Mouse (Mus musculus): ENCODE measurements at regions not wholly inside any gene's neighbourhood (a gene's known extent, or its start where the extent isn't known, plus 50 kb on each side); places are given as distances from the start of the nearest gene placed in this dataset.

- no peak overlapping the region for H3K9ac ChIP-seq (ENCODE audit: low read depth, low read length)
- no peaks in the 10 kb centered on the region for H3K9me3 ChIP-seq (replicated peaks; ENCODE audit: control insufficient read depth, low read length)
- no peaks in the 10 kb centered on the region for H3K27me3 ChIP-seq (ENCODE audit: control insufficient read depth, insufficient read depth, low read length)
- H3K4me1 ChIP-seq (ENCODE audit: control insufficient read depth, insufficient read depth, low read length) = peaks cover 5% of the 10 kb centered on the region; the same call in 1 of the 2 replicates
- no peak overlapping the region for H3K27ac ChIP-seq (ENCODE audit: low read depth, low read length)
- no peak for ATAC-seq (replicated peaks; ENCODE audit: insufficient number of reproducible peaks, low FRiP score, low TSS enrichment)
- no peak overlapping the region for H3K4me2 ChIP-seq
- H3K4me3 ChIP-seq (ENCODE audit: low read depth, low read length) = no peak overlapping the region
- 82% methylated on average over 8 of the region's 8 CpGs for WGBS (ENCODE audit: insufficient replicate concordance)
- H3K36me3 ChIP-seq (ENCODE audit: control insufficient read depth, insufficient read depth, low read length) = no peaks in the 10 kb centered on the region
Observed at GRCm38 (mm10) chr2:71663453-71663852, 82.0 kb upstream of the Itga6 start.

- no peak for ATAC-seq (replicated peaks; ENCODE audit: insufficient number of reproducible peaks, low FRiP score, low TSS enrichment)
- H3K27ac ChIP-seq (ENCODE audit: low read depth, low read length) = no peak overlapping the region
Observed at GRCm38 (mm10) chr2:71666927-71667326, 78.5 kb upstream of the Itga6 start.

GRCm38 (mm10) chr2:71667746-71668145 lies 77.7 kb upstream of the Itga6 start:
- Histone ChIP-seq H3K9me3 (replicated peaks; ENCODE audit: control insufficient read depth, low read length) (no peaks in the 10 kb centered on the region), H3K27ac (ENCODE audit: low read depth, low read length) (no peak overlapping the region)
- WGBS (ENCODE audit: insufficient replicate concordance) = 91% methylated on average over 3 of the region's 3 CpGs

More at GRCm38 (mm10) chr2:71666927-71667326, 78.5 kb upstream of the Itga6 start:
- Histone ChIP-seq H3K9ac (ENCODE audit: low read depth, low read length) (no peak overlapping the region), H3K4me2 (no peak overlapping the region), H3K4me1 (ENCODE audit: control insufficient read depth, insufficient read depth, low read length) (peaks cover 9% of the 10 kb centered on the region; the same call in 1 of the 2 replicates), H3K27me3 (ENCODE audit: control insufficient read depth, insufficient read depth, low read length) (no peaks in the 10 kb centered on the region), H3K36me3 (ENCODE audit: control insufficient read depth, insufficient read depth, low read length) (no peaks in the 10 kb centered on the region), H3K9me3 (replicated peaks; ENCODE audit: control insufficient read depth, low read length) (no peaks in the 10 kb centered on the region), H3K4me3 (ENCODE audit: low read depth, low read length) (no peak overlapping the region)
- 59% methylated on average over 2 of the region's 2 CpGs for WGBS (ENCODE audit: insufficient replicate concordance)

GRCm38 (mm10) chr2:71670228-71670790 lies 75.1 kb upstream of the Itga6 start:
- Histone ChIP-seq H3K4me2 (no peak overlapping the region), H3K27ac (ENCODE audit: low read depth, low read length) (peak overlapping the region; percentile 58)
- no peak for ATAC-seq (replicated peaks; ENCODE audit: insufficient number of reproducible peaks, low FRiP score, low TSS enrichment)

More at GRCm38 (mm10) chr2:71667746-71668145, 77.7 kb upstream of the Itga6 start:
- no peak for ATAC-seq (replicated peaks; ENCODE audit: insufficient number of reproducible peaks, low FRiP score, low TSS enrichment)
- no peak overlapping the region for H3K4me2 ChIP-seq
- no peak overlapping the region for H3K4me3 ChIP-seq (ENCODE audit: low read depth, low read length)
- no peaks in the 10 kb centered on the region for H3K36me3 ChIP-seq (ENCODE audit: control insufficient read depth, insufficient read depth, low read length)
- peaks cover 9% of the 10 kb centered on the region; the same call in 1 of the 2 replicates for H3K4me1 ChIP-seq (ENCODE audit: control insufficient read depth, insufficient read depth, low read length)
- H3K27me3 ChIP-seq (ENCODE audit: control insufficient read depth, insufficient read depth, low read length) = no peaks in the 10 kb centered on the region
- no peak overlapping the region for H3K9ac ChIP-seq (ENCODE audit: low read depth, low read length)

GRCm38 (mm10) chr2:71670882-71671281 lies 74.5 kb upstream of the Itga6 start:
- H3K4me2 ChIP-seq = no peak overlapping the region
- H3K36me3 ChIP-seq (ENCODE audit: control insufficient read depth, insufficient read depth, low read length) = no peaks in the 10 kb centered on the region
- H3K9me3 ChIP-seq (replicated peaks; ENCODE audit: control insufficient read depth, low read length) = no peaks in the 10 kb centered on the region
- ATAC-seq (replicated peaks; ENCODE audit: insufficient number of reproducible peaks, low FRiP score, low TSS enrichment) = no peak
- H3K27me3 ChIP-seq (ENCODE audit: control insufficient read depth, insufficient read depth, low read length) = no peaks in the 10 kb centered on the region
- H3K4me1 ChIP-seq (ENCODE audit: control insufficient read depth, insufficient read depth, low read length) = peaks cover 9% of the 10 kb centered on the region; the same call in 1 of the 2 replicates
- no peak overlapping the region for H3K9ac ChIP-seq (ENCODE audit: low read depth, low read length)
- 51% methylated on average over 4 of the region's 4 CpGs for WGBS (ENCODE audit: insufficient replicate concordance)
- H3K27ac ChIP-seq (ENCODE audit: low read depth, low read length) = peak overlapping the region; percentile 58; the same call in 1 of the 2 replicates
- no peak overlapping the region for H3K4me3 ChIP-seq (ENCODE audit: low read depth, low read length)

More at GRCm38 (mm10) chr2:71670228-71670790, 75.1 kb upstream of the Itga6 start:
- no peak overlapping the region for H3K9ac ChIP-seq (ENCODE audit: low read depth, low read length)
- no peaks in the 10 kb centered on the region for H3K36me3 ChIP-seq (ENCODE audit: control insufficient read depth, insufficient read depth, low read length)
- H3K4me3 ChIP-seq (ENCODE audit: low read depth, low read length) = no peak overlapping the region
- peaks cover 9% of the 10 kb centered on the region; the same call in 1 of the 2 replicates for H3K4me1 ChIP-seq (ENCODE audit: control insufficient read depth, insufficient read depth, low read length)
- H3K9me3 ChIP-seq (replicated peaks; ENCODE audit: control insufficient read depth, low read length) = no peaks in the 10 kb centered on the region
- WGBS (ENCODE audit: insufficient replicate concordance) = 61% methylated on average over 6 of the region's 6 CpGs
- H3K27me3 ChIP-seq (ENCODE audit: control insufficient read depth, insufficient read depth, low read length) = no peaks in the 10 kb centered on the region

- WGBS (ENCODE audit: insufficient replicate concordance) = 62% methylated on average over 18 of the region's 18 CpGs
- H3K27me3 ChIP-seq (ENCODE audit: control insufficient read depth, insufficient read depth, low read length) = no peaks in the 10 kb centered on the region
- no peak overlapping the region for H3K9ac ChIP-seq (ENCODE audit: low read depth, low read length)
- ATAC-seq (replicated peaks; ENCODE audit: insufficient number of reproducible peaks, low FRiP score, low TSS enrichment) = peak; percentile 75
- peak overlapping the region; percentile 66 for H3K27ac ChIP-seq (ENCODE audit: low read depth, low read length)
- no peaks in the 10 kb centered on the region for H3K36me3 ChIP-seq (ENCODE audit: control insufficient read depth, insufficient read depth, low read length)
- no peaks in the 10 kb centered on the region for H3K9me3 ChIP-seq (replicated peaks; ENCODE audit: control insufficient read depth, low read length)
- no peak overlapping the region for H3K4me2 ChIP-seq
- H3K4me1 ChIP-seq (ENCODE audit: control insufficient read depth, insufficient read depth, low read length) = 0 out of 2 replicates have a peak, but pooled peaks cover 4% of the 10 kb centered on the region
- no peak overlapping the region for H3K4me3 ChIP-seq (ENCODE audit: low read depth, low read length)
Observed at GRCm38 (mm10) chr2:71673087-71673920, 72.1 kb upstream of the Itga6 start.

- no peak overlapping the region for H3K9ac ChIP-seq (ENCODE audit: low read depth, low read length)
Observed at GRCm38 (mm10) chr2:71680746-71681145, 64.7 kb upstream of the Itga6 start.

GRCm38 (mm10) chr2:71681148-71681547 lies 64.3 kb upstream of the Itga6 start:
- no peak overlapping the region for H3K4me3 ChIP-seq (ENCODE audit: low read depth, low read length)
- peaks cover 9% of the 10 kb centered on the region for H3K4me1 ChIP-seq (ENCODE audit: control insufficient read depth, insufficient read depth, low read length)
- H3K4me2 ChIP-seq = no peak overlapping the region
- H3K27ac ChIP-seq (ENCODE audit: low read depth, low read length) = no peak overlapping the region
- no peaks in the 10 kb centered on the region for H3K27me3 ChIP-seq (ENCODE audit: control insufficient read depth, insufficient read depth, low read length)
- WGBS (ENCODE audit: insufficient replicate concordance) = 62% methylated on average over 4 of the region's 4 CpGs
- no peaks in the 10 kb centered on the region for H3K9me3 ChIP-seq (replicated peaks; ENCODE audit: control insufficient read depth, low read length)
- ATAC-seq (replicated peaks; ENCODE audit: insufficient number of reproducible peaks, low FRiP score, low TSS enrichment) = no peak
- no peak overlapping the region for H3K9ac ChIP-seq (ENCODE audit: low read depth, low read length)
- no peaks in the 10 kb centered on the region for H3K36me3 ChIP-seq (ENCODE audit: control insufficient read depth, insufficient read depth, low read length)

More at GRCm38 (mm10) chr2:71680746-71681145, 64.7 kb upstream of the Itga6 start:
- Histone ChIP-seq H3K27me3 (ENCODE audit: control insufficient read depth, insufficient read depth, low read length) (no peaks in the 10 kb centered on the region), H3K27ac (ENCODE audit: low read depth, low read length) (no peak overlapping the region), H3K4me1 (ENCODE audit: control insufficient read depth, insufficient read depth, low read length) (peaks cover 9% of the 10 kb centered on the region), H3K9me3 (replicated peaks; ENCODE audit: control insufficient read depth, low read length) (no peaks in the 10 kb centered on the region), H3K36me3 (ENCODE audit: control insufficient read depth, insufficient read depth, low read length) (no peaks in the 10 kb centered on the region), H3K4me2 (no peak overlapping the region), H3K4me3 (ENCODE audit: low read depth, low read length) (no peak overlapping the region)
- ATAC-seq (replicated peaks; ENCODE audit: insufficient number of reproducible peaks, low FRiP score, low TSS enrichment) = no peak
- 35% methylated on average over 1 of the region's 1 CpGs for whole genome bisulfite sequencing (ENCODE audit: insufficient replicate concordance)

Measured in heart, embryonic 11.5 days (tissue).